Mouse (Mus musculus) lung, postnatal 4 days (tissue): ENCODE measurements around the gene Vpreb2.
"Not testable (repeated sequence)": the region's sequence is repeated elsewhere in the genome, so short reads cannot be mapped to it uniquely, and the experiment has no call there.

Experiments
- DNase-seq, 2 experiments: peaks; one replicate each; pipeline ENCODE4 v3.0.0; 2021

The Vpreb2 gene

DNA sequence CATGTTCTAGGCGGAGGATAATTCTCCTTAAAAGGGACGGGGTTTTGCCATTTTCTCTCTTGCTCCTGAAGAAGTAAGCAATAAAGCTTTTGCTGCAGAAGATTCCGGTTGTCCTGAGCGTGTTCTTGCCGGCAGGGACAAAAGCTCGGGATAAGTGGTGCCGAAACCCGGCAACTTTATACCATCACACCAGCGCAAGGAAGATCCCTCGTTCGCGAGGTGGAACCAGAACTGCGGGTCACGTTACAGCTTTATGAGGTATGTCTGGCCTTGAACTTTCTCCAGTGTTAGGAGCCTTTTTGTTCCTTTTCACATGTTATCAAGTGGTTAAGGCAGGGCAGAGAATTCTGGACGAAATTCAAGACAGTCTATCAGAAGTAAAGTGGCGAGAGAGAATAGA is 12.1 kb downstream of the Vpreb2 start:
- DNase-seq: not testable (repeated sequence)

GRCm38 (mm10) chr16:17999668-18000067 is 19.4 kb downstream of the Vpreb2 start:
- DNase-seq: no peak

DNA sequence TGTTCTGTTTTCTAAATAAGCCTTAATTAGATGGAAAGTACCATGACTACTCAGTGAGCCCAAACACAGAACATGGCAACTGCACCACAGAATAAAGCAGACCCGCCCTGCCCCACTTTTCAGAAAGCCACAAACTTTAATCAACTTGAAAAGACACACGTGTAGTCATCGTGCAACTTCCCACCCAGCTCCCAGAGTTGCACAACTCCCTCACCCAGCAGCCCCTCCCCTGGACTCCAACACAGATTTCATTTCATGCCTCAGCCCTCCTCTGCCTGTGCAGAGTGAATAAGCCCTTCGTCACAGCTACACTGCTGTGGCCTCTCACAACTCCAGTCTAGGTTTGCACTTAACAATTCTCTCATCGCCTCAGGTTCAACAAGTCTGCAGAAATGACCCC is 24.4 kb downstream of the Vpreb2 start:
- no peak for DNase-seq

DNA sequence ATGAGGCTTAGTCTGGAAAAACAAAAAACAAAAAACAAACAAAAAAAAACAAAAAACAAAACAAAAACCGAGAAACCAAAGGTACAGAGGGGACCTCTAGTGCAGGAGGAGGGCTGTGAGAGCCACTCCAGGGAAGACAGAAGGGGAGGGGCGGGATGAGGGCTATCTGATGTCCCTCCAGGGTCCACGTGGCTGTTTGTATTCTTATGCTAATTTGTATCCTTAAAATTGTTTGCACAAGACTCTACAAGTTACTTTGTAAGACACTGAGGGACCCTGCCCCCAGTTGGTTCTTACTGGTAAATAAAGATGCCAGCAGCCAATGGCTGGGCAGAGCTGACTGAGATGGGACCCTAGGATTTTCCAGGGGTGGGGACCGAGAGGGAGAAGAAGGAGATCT is 26.9 kb downstream of the Vpreb2 start:
- DNase-seq: no peak

DNA sequence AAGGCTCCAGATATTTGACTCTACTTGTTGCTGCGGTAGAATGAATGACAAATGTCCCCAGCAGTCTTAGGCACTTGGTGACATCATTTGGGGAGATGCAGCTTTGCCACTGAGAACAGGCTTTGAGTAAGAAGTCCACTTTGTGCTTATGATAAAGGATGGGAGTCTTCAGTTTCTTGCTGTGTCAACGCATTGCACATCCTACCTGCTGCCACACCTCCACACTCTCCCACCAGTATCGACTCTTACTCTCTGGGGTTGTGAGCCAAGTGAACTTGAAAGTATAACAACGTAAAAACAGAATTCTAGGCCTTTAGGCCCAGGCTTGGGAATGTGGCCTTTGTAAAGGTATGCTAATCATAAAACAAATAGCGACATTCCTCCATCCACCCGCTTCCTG is 30.9 kb downstream of the Vpreb2 start:
- no peak for DNase-seq

GRCm38 (mm10) chr16:18016482-18016881 is 36.3 kb downstream of the Vpreb2 start:
- DNase-seq: not testable (repeated sequence)

GRCm38 (mm10) chr16:18022780-18023557 is 42.7 kb downstream of the Vpreb2 start:
- DNase-seq: no peak

- no peak for DNase-seq
Observed at GRCm38 (mm10) chr16:18027371-18027770, 47.1 kb downstream of the Vpreb2 start.
